Mouse (Mus musculus): Measurements from ENCODE around the gene B4galt4. TPM values are rescaled to one million over a fixed set of nuclear protein-coding genes. Genes with fewer than 3 reads are reported as not detected.

Gene B4galt4
- total and polyA plus RNA-seq, 3 experiments = not detected

DNA sequence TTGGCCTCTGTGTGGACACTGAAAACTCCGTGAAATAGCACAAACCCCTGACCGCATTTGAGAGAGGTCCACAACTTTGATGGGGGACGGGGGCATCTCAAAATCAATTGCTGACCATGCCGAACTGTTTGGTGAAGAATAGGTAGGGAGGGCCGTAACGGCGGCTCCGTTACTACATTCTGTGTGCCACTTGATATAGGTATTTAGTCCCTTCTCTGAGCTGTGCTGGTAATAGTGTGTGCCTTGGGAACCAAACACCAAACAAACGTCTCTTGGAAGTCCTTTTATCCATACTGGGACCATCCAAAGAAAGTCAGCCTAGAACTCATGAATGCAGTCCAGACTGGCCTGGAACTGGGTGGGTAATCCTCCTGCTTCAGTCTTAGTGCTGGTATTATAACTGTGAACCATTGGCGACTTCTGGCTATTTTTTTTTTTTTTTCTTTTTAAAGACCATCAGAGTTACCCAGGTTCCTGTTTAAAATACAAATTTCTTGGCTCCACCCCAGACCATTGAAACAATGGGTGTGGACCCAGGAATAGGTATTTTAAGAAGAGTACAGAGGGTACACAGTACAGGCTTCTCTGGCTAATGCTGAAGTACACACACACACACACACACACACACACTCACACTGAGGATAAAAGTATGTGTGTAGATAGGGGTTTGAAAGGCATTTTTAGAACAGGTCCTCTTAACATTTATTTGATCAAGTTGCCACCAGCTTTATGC lies 2.0 kb downstream of the B4galt4 start:
- no peak overlapping the region for H3K4me3 ChIP-seq (replicated peaks in 1 of 3; ENCODE audit: low read depth in 2 of 3, low read length in 2 of 3, poor library complexity in 1 of 3)
- in situ Hi-C loops (cut with MboI; ENCODE audit: low pct_ligation_motif_present, low pct_unique_long_range_greater_than_20kb, low sequenced_read_pairs) = no loop called here

DNA sequence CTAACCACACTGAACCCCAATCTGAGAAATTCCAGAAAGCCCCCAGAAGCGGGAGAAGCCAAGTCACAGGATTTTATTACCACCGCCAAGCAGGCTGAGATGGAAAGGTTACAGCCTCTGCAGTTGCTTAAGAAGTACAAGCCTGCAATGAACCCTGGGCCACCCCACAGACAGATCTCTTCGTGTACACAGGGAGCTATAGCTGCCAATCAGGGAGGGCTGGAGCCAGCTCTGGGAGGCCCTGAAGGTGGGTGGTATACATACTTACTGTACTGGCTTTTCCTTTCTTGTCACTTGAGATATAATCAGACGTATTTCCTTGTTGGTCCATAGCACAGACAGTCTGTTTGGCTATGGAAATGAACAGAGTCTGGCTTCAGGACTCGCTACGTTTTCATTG lies 8.7 kb downstream of the B4galt4 start:
- TF ChIP-seq USF2 (conservative IDR thresholded peaks at IDR 0.05; ENCODE audit: low read depth, low read length) = no peak
- Histone ChIP-seq H3K4me3 (replicated peaks in 1 of 3; ENCODE audit: low read depth in 2 of 3, low read length in 2 of 3, poor library complexity in 1 of 3) (no peak overlapping the region), H3K4me1 (ENCODE audit: control insufficient read depth in 1 of 2, insufficient read depth in 2 of 2) (no peaks in the 10 kb centered on the region), H3K27ac (ENCODE audit: insufficient read depth, low read depth) (no peak overlapping the region), H3K27me3 (replicated peaks) (no peaks in the 10 kb centered on the region), H3K79me2 (replicated peaks; ENCODE audit: control insufficient read depth, extremely low read depth, insufficient read depth, poor library complexity, severe bottlenecking) (no peaks in the 10 kb centered on the region), H3K4me2 (ENCODE audit: insufficient read depth, low read depth, poor library complexity, severe bottlenecking) (no peak overlapping the region), H3K9me3 (replicated peaks; ENCODE audit: low read length) (no peaks in the 10 kb centered on the region), H3K9ac (ENCODE audit: insufficient read depth, low read depth) (no peak overlapping the region), H3K36me3 (replicated peaks in 1 of 2; ENCODE audit: control insufficient read depth in 1 of 2, insufficient read depth in 1 of 2, low read length in 1 of 2) (no peaks in the 10 kb centered on the region)
- DNase-seq (ENCODE audit: extremely low read depth) = no peak
- in situ Hi-C loops (cut with MboI; ENCODE audit: low pct_ligation_motif_present, low pct_unique_long_range_greater_than_20kb, low sequenced_read_pairs) (no loop called here), dilution Hi-C loops (cut with MboI; ENCODE audit: extremely low pct_ligation_motif_present, extremely low pct_unique_long_range_greater_than_20kb, low sequenced_read_pairs) (no loop called here)

More for the DNA sequence above, 2.0 kb downstream of the B4galt4 start:
- Histone ChIP-seq H3K36me3 (replicated peaks in 1 of 2; ENCODE audit: control insufficient read depth in 1 of 2, insufficient read depth in 1 of 2, low read length in 1 of 2) (no peaks in the 10 kb centered on the region), H3K27ac (ENCODE audit: insufficient read depth, low read depth) (no peak overlapping the region), H3K27me3 (replicated peaks) (no peaks in the 10 kb centered on the region), H3K9me3 (replicated peaks; ENCODE audit: low read length) (peaks cover 4% of the 10 kb centered on the region), H3K4me1 (ENCODE audit: control insufficient read depth in 1 of 2, insufficient read depth in 2 of 2) (no peaks in the 10 kb centered on the region), H3K9ac (ENCODE audit: insufficient read depth, low read depth) (no peak overlapping the region), H3K4me2 (ENCODE audit: insufficient read depth, low read depth, poor library complexity, severe bottlenecking) (no peak overlapping the region), H3K79me2 (replicated peaks; ENCODE audit: control insufficient read depth, extremely low read depth, insufficient read depth, poor library complexity, severe bottlenecking) (no peaks in the 10 kb centered on the region)
- DNase-seq (ENCODE audit: extremely low read depth) = no peak
- dilution Hi-C loops (cut with MboI; ENCODE audit: extremely low pct_ligation_motif_present, extremely low pct_unique_long_range_greater_than_20kb, low sequenced_read_pairs) = no loop called here
- TF ChIP-seq SIN3A (IDR thresholded peaks at IDR 0.05; ENCODE audit: low read length) (no peak), JUND (conservative IDR thresholded peaks at IDR 0.05; ENCODE audit: low read depth, low read length) (no peak), USF2 (conservative IDR thresholded peaks at IDR 0.05; ENCODE audit: low read depth, low read length) (no peak), NRF1 (IDR thresholded peaks at IDR 0.05; ENCODE audit: low read depth, low read length) (no peak), JUN (IDR thresholded peaks at IDR 0.05; ENCODE audit: insufficient read depth, low read depth, low read length) (no peak), E2F4 (IDR thresholded peaks at IDR 0.05; ENCODE audit: insufficient replicate concordance, low read depth, low read length) (no peak), PAX5 (IDR thresholded peaks at IDR 0.05; ENCODE audit: low read length) (no peak), MEF2A (IDR thresholded peaks at IDR 0.05; ENCODE audit: borderline replicate concordance, low read depth, low read length) (no peak), ZNF384 (IDR thresholded peaks at IDR 0.05; ENCODE audit: low read depth, low read length) (no peak), TCF12 (IDR thresholded peaks at IDR 0.05; ENCODE audit: low read depth, low read length) (no peak), MXI1 (IDR thresholded peaks at IDR 0.05; ENCODE audit: low read depth, low read length) (no peak), CTCF (conservative IDR thresholded peaks at IDR 0.05 in 1 of 2, IDR thresholded peaks at IDR 0.05 in 1 of 2; ENCODE audit: low read depth in 2 of 2, low read length in 2 of 2) (no peak), RAD21 (IDR thresholded peaks at IDR 0.05; ENCODE audit: low read depth, low read length) (no peak), MYC (IDR thresholded peaks at IDR 0.05; ENCODE audit: low read depth, low read length) (no peak), USF1 (IDR thresholded peaks at IDR 0.05; ENCODE audit: low read depth, low read length) (no peak), CHD1 (IDR thresholded peaks at IDR 0.05; ENCODE audit: low read depth, low read length) (no peak), ETS1 (conservative IDR thresholded peaks at IDR 0.05; ENCODE audit: low read depth, low read length) (no peak), ELF1 (IDR thresholded peaks at IDR 0.05; ENCODE audit: low read depth, low read length) (no peak), RCOR1 (conservative IDR thresholded peaks at IDR 0.05; ENCODE audit: low read depth, low read length) (no peak)

Measured in CH12.LX (cell line).